8 mouse cellular contexts compared by ENCODE assay signal in genomic region chr14:52118823-52119608, GRCm38 (mm10). TPM values are rescaled to one million over a fixed set of nuclear protein-coding genes. Genes with fewer than 3 reads are reported as not detected.
A peak's percentile ranks its signal among the peaks of the same experiment; 100 is the strongest.
DNase-seq lines count a peak whose midpoint lies in the region; ATAC-seq and TF ChIP-seq lines count a peak whose summit lies in the region.

No protein-coding gene starts in this region.

- 6% methylated on average over 38 of the region's 38 CpGs for WGBS in spleen, adult 2 months
- under 1% methylated on average over 38 of the region's 38 CpGs for WGBS in embryonic facial prominence, embryonic 13.5 days
- WGBS in heart, embryonic 12.5 days: under 1% methylated on average over 38 of the region's 38 CpGs
- 1% methylated on average over 38 of the region's 38 CpGs for WGBS in liver, embryonic 11.5 days
- under 1% methylated on average over 38 of the region's 38 CpGs for WGBS in midbrain, embryonic 16.5 days

- peak in 1 of 2 experiments; percentile 18 for DNase-seq in spleen, adult 2 months (ENCODE audit: low read depth in 1 of 2, low spot score in 2 of 2)
- DNase-seq in spleen, postnatal 36 days (ENCODE audit: low spot score in 2 of 2): no peak
- peak; percentile 76 for DNase-seq in kidney, adult 9 months
- peak; percentile 78 for DNase-seq in liver, embryonic 11.5 days (ENCODE audit: low spot score)

- no peaks in the 10 kb centered on the region for H3K9me3 ChIP-seq in embryonic facial prominence, embryonic 13.5 days
- no peaks in the 10 kb centered on the region for H3K9me3 ChIP-seq in heart, embryonic 12.5 days (replicated peaks)
- H3K9me3 ChIP-seq in liver, embryonic 11.5 days (ENCODE audit: control insufficient read depth, low read length): no peaks in the 10 kb centered on the region
- H3K9me3 ChIP-seq in midbrain, embryonic 16.5 days (replicated peaks; ENCODE audit: control insufficient read depth, low read length, poor library complexity, severe bottlenecking): no peaks in the 10 kb centered on the region

- no peaks in the 10 kb centered on the region for H3K36me3 ChIP-seq in spleen, adult 2 months (ENCODE audit: control insufficient read depth, insufficient read depth, low read length)
- no peaks in the 10 kb centered on the region for H3K36me3 ChIP-seq in embryonic facial prominence, embryonic 13.5 days
- no peaks in the 10 kb centered on the region for H3K36me3 ChIP-seq in heart, embryonic 12.5 days
- no peaks in the 10 kb centered on the region for H3K36me3 ChIP-seq in liver, embryonic 11.5 days (ENCODE audit: control insufficient read depth, insufficient read depth, low read length)
- no peaks in the 10 kb centered on the region for H3K36me3 ChIP-seq in midbrain, embryonic 16.5 days (ENCODE audit: control insufficient read depth, insufficient read depth, low read length)
- no peaks in the 10 kb centered on the region for H3K36me3 ChIP-seq in testis, adult 2 months (ENCODE audit: control insufficient read depth, insufficient read depth, low read length)

- H3K4me1 ChIP-seq in spleen, adult 2 months (ENCODE audit: control insufficient read depth, insufficient read depth, insufficient read length): no peaks in the 10 kb centered on the region
- peaks cover 15% of the 10 kb centered on the region for H3K4me1 ChIP-seq in embryonic facial prominence, embryonic 13.5 days
- H3K4me1 ChIP-seq in heart, embryonic 12.5 days (replicated peaks): no peaks in the 10 kb centered on the region; the same call in 1 of the 2 replicates
- H3K4me1 ChIP-seq in liver, embryonic 11.5 days (replicated peaks; ENCODE audit: control insufficient read depth, insufficient read depth, low read length): peaks cover 7% of the 10 kb centered on the region; the same call in 1 of the 2 replicates
- H3K4me1 ChIP-seq in midbrain, embryonic 16.5 days (ENCODE audit: control insufficient read depth, insufficient read depth, low read length): peaks cover 16% of the 10 kb centered on the region
- peaks cover 12% of the 10 kb centered on the region for H3K4me1 ChIP-seq in testis, adult 2 months (ENCODE audit: control insufficient read depth, insufficient read depth, low read length)

- H3K4me3 ChIP-seq in spleen, adult 2 months (ENCODE audit: extremely low read depth, insufficient read depth, insufficient read length): peak overlapping the region; percentile 55
- H3K4me3 ChIP-seq in embryonic facial prominence, embryonic 13.5 days: peak overlapping the region; percentile 60
- peak overlapping the region; percentile 70 for H3K4me3 ChIP-seq in heart, embryonic 12.5 days
- H3K4me3 ChIP-seq in liver, embryonic 11.5 days (ENCODE audit: low read depth, low read length): peak overlapping the region; percentile 59
- peak overlapping the region; percentile 54 for H3K4me3 ChIP-seq in midbrain, embryonic 16.5 days (ENCODE audit: low read depth, low read length)
- H3K4me3 ChIP-seq in testis, adult 2 months (ENCODE audit: control insufficient read depth, low read depth, low read length): peak overlapping the region; percentile 64

- ATAC-seq in embryonic facial prominence, embryonic 13.5 days (ENCODE audit: insufficient number of reproducible peaks, insufficient read depth, low FRiP score, low TSS enrichment, low read depth): peak; percentile 82
- peak; percentile 84 for ATAC-seq in heart, embryonic 12.5 days (ENCODE audit: insufficient number of reproducible peaks, low FRiP score)
- ATAC-seq in liver, embryonic 11.5 days (replicated peaks; ENCODE audit: low FRiP score): peak; percentile 81
- peak; percentile 91 for ATAC-seq in midbrain, embryonic 16.5 days

- no peaks in the 10 kb centered on the region for H3K27me3 ChIP-seq in spleen, adult 2 months (ENCODE audit: control insufficient read depth, insufficient read depth, low read length)
- H3K27me3 ChIP-seq in embryonic facial prominence, embryonic 13.5 days: no peaks in the 10 kb centered on the region
- 0 out of 2 replicates have a peak, but pooled peaks cover 15% of the 10 kb centered on the region for H3K27me3 ChIP-seq in heart, embryonic 12.5 days (replicated peaks)
- H3K27me3 ChIP-seq in liver, embryonic 11.5 days (replicated peaks; ENCODE audit: control insufficient read depth, insufficient read depth, low read length): no peaks in the 10 kb centered on the region
- H3K27me3 ChIP-seq in midbrain, embryonic 16.5 days (ENCODE audit: control insufficient read depth, insufficient read depth, low read depth, low read length): no peaks in the 10 kb centered on the region
- no peaks in the 10 kb centered on the region for H3K27me3 ChIP-seq in testis, adult 2 months (ENCODE audit: control insufficient read depth, insufficient read depth, low read length)

- no peak overlapping the region for H3K27ac ChIP-seq in spleen, adult 2 months (ENCODE audit: insufficient read depth, low read length)
- H3K27ac ChIP-seq in embryonic facial prominence, embryonic 13.5 days: peak overlapping the region; percentile 86
- H3K27ac ChIP-seq in heart, embryonic 12.5 days (ENCODE audit: poor library complexity, severe bottlenecking): peak overlapping the region; percentile 69
- peak overlapping the region; percentile 45 for H3K27ac ChIP-seq in liver, embryonic 11.5 days (ENCODE audit: low read depth, low read length)
- peak overlapping the region; percentile 85 for H3K27ac ChIP-seq in midbrain, embryonic 16.5 days (ENCODE audit: low read length)
- peak overlapping the region; percentile 0; the same call in 1 of the 2 replicates for H3K27ac ChIP-seq in testis, adult 2 months (ENCODE audit: control insufficient read depth, insufficient read depth, low read depth, low read length)

- peak overlapping the region; percentile 97 for H3K4me2 ChIP-seq in embryonic facial prominence, embryonic 13.5 days
- H3K4me2 ChIP-seq in heart, embryonic 12.5 days: peak overlapping the region; percentile 100
- H3K4me2 ChIP-seq in liver, embryonic 11.5 days: peak overlapping the region; percentile 96
- H3K4me2 ChIP-seq in midbrain, embryonic 16.5 days (ENCODE audit: low read length): peak overlapping the region; percentile 90

- peak overlapping the region; percentile 78 for H3K9ac ChIP-seq in embryonic facial prominence, embryonic 13.5 days
- peak overlapping the region; percentile 83 for H3K9ac ChIP-seq in heart, embryonic 12.5 days
- H3K9ac ChIP-seq in liver, embryonic 11.5 days (ENCODE audit: low read depth, low read length): peak overlapping the region; percentile 75
- peak overlapping the region; percentile 76 for H3K9ac ChIP-seq in midbrain, embryonic 16.5 days (ENCODE audit: low read depth, low read length)

- no peak for TF ChIP-seq CTCF in spleen, adult 2 months (IDR thresholded peaks at IDR 0.05; ENCODE audit: extremely low read depth, insufficient read depth, insufficient read length, insufficient replicate concordance)
- TF ChIP-seq CTCF in testis, adult 2 months (IDR thresholded peaks at IDR 0.05; ENCODE audit: control insufficient read depth, insufficient read depth, insufficient replicate concordance, low read depth, low read length): no peak

- TF ChIP-seq POLR2A in spleen, adult 2 months (IDR thresholded peaks at IDR 0.05; ENCODE audit: low read depth, low read length): no peak
- TF ChIP-seq POLR2A in testis, adult 2 months (IDR thresholded peaks at IDR 0.05; ENCODE audit: control insufficient read depth, low read depth, low read length): no peak; the same call in 1 of the 2 replicates

RNA-seq across cellular contexts. Expression of gene Rpgrip1, which starts 8.5 kb away (rescaled TPM):
- polyA plus RNA-seq in spleen, adult 2 months (2012; rRNA removed): 12.8 and 14.7 TPM in 2 replicates
- polyA plus RNA-seq in embryonic facial prominence, embryonic 13.5 days (2015; fragmentation: Nextera tagmentation; extraction: Ambion mirVana): 71.6 and 81.6 TPM in 2 replicates
- polyA plus RNA-seq in heart, embryonic 12.5 days (2016; fragmentation: Nextera tagmentation; extraction: Ambion mirVana): 31.9 and 32.1 TPM in 2 replicates
- polyA plus RNA-seq in liver, embryonic 11.5 days (2014; fragmentation: Nextera tagmentation; extraction: Ambion mirVana): 103 and 111 TPM in 2 replicates
- 45.9 and 46.5 TPM in 2 replicates for polyA plus RNA-seq in midbrain, embryonic 16.5 days (2015; fragmentation: Nextera tagmentation; extraction: Ambion mirVana)
- 387 and 406 TPM in 2 replicates for polyA plus RNA-seq in testis, adult 2 months (2012; rRNA removed)

RNA-seq across cellular contexts. Expression of gene Hnrnpc, which starts 15.2 kb away (rescaled TPM):
- 47.8 and 57.3 TPM in 2 replicates for polyA plus RNA-seq in spleen, adult 2 months (2012; rRNA removed)
- polyA plus RNA-seq in embryonic facial prominence, embryonic 13.5 days (2015; fragmentation: Nextera tagmentation; extraction: Ambion mirVana): 755 and 841 TPM in 2 replicates
- polyA plus RNA-seq in heart, embryonic 12.5 days (2016; fragmentation: Nextera tagmentation; extraction: Ambion mirVana): 425 and 438 TPM in 2 replicates
- polyA plus RNA-seq in liver, embryonic 11.5 days (2014; fragmentation: Nextera tagmentation; extraction: Ambion mirVana): 698 and 737 TPM in 2 replicates
- 449 and 518 TPM in 2 replicates for polyA plus RNA-seq in midbrain, embryonic 16.5 days (2015; fragmentation: Nextera tagmentation; extraction: Ambion mirVana)
- polyA plus RNA-seq in testis, adult 2 months (2012; rRNA removed): 55.9 and 64.2 TPM in 2 replicates

Comparison
In these comparisons a context has a peak if more than half of its experiments do, and no peak if none do; other contexts are left out.
1. DNase-seq: peak in kidney, adult 9 months (single experiment) and liver, embryonic 11.5 days (single experiment); none in spleen, postnatal 36 days (0 of 2).
2. Peak in every context shown above with its lines, with median percentiles within 50 percentile points of each other: H3K4me3 ChIP-seq, ATAC-seq, H3K4me2 ChIP-seq and H3K9ac ChIP-seq.